Mouse (Mus musculus) heart, embryonic 15.5 days (tissue): ENCODE data around the gene Cisd3. TPM values are rescaled to one million over a fixed set of nuclear protein-coding genes. Genes with fewer than 3 reads are reported as not detected.
"Not testable (repeated sequence)": the region's sequence is repeated elsewhere in the genome, so short reads cannot be mapped to it uniquely, and the experiment has no call there.

ENCODE experiments used
- ATAC-seq: fragments of 200-750 bp; cut with Nextera tagmentation; replicated peaks from 2 replicates; pipeline ENCODE4 v1.8.0; 2017; ENCODE audit warnings: low read depth, moderate TSS enrichment; ENCODE audit not compliant: insufficient number of reproducible peaks, insufficient read depth, low FRiP score
- H3K27ac ChIP-seq: fragments of 300-500 bp; sonication (generic); 2 replicates; pipeline ENCODE4 v1.5.1; 2015; ENCODE audit warnings: mild to moderate bottlenecking, inconsistent platforms
- H3K27me3 ChIP-seq: fragments of 300-500 bp; sonication (generic); 2 replicates; pipeline ENCODE4 v1.6.1; 2015; ENCODE audit warnings: inconsistent platforms
- H3K36me3 ChIP-seq: fragments of 300-500 bp; sonication (generic); 2 replicates; pipeline ENCODE4 v1.6.1; 2015; ENCODE audit warnings: mild to moderate bottlenecking, inconsistent platforms
- H3K4me1 ChIP-seq: fragments of 300-500 bp; sonication (generic); replicated peaks from 2 replicates; pipeline ENCODE4 v1.6.1; 2015; ENCODE audit warnings: inconsistent platforms
- H3K4me2 ChIP-seq: fragments of 300-500 bp; sonication (generic); 2 replicates; pipeline ENCODE4 v1.6.1; 2015; ENCODE audit warnings: inconsistent platforms, mild to moderate bottlenecking, moderate library complexity
- H3K4me3 ChIP-seq: fragments of 300-500 bp; sonication (generic); 2 replicates; pipeline ENCODE4 v1.5.1; 2015; ENCODE audit warnings: mild to moderate bottlenecking, inconsistent platforms
- H3K9ac ChIP-seq: fragments of 300-500 bp; sonication (generic); 2 replicates; pipeline ENCODE4 v1.6.1; 2015; ENCODE audit warnings: mild to moderate bottlenecking, inconsistent platforms
- H3K9me3 ChIP-seq: fragments of 300-500 bp; sonication (generic); replicated peaks from 2 replicates; pipeline ENCODE4 v1.6.1; 2016; ENCODE audit warnings: inconsistent platforms
- WGBS: fragments of 180-500 bp; shearing (Covaris S2); methylation state at CpG from one replicate; pipeline ENCODE4 v1.1.7; 2015; ENCODE audit warnings: mixed read lengths; 5-methylcytosine and 5-hydroxymethylcytosine counted together
- microRNA-seq: library from miRNA; unstranded; fragments of <30 nt; microRNA quantifications from one replicate; pipeline ENCODE4, GENCODE M21; 2016
- polyA plus RNA-seq: library from polyadenylated mRNA; unstranded; fragments of >200 nt; fragmentation: Nextera tagmentation; extraction: Ambion mirVana; gene quantifications from 2 replicates; pipeline ENCODE4 v1.2.1, GENCODE M21; 2015

Gene Cisd3
- polyA plus RNA-seq, 1 experiment from 2014 or later = 69.4 TPM

DNA sequence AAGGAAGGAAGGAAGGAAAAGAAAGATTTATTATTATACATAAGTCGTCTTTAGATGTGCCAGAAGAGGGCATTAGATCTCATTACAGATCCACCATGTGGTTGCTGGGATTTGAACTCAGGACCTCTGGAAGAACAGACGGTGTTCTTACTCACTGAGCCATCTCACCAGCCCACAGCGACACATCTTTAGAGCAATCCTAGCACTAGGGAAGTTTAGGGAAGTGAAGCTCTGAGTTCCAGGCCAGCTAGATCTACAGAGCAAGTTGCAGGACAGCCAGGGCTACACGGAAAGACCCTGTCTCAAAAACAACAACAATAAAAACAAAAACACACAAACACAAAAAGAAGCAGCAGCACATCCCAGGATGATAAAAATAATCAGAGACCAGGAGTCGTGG lies 49.2 kb downstream of the Cisd3 start:
- H3K4me1 ChIP-seq, H3K27ac ChIP-seq, H3K27me3 ChIP-seq, H3K9me3 ChIP-seq, H3K4me3 ChIP-seq, H3K9ac ChIP-seq, ATAC-seq, H3K4me2 ChIP-seq: not testable (repeated sequence)
- whole genome bisulfite sequencing = 83% methylated on average over 5 of the region's 5 CpGs
- peaks cover 21% of the 10 kb centered on the region for H3K36me3 ChIP-seq

DNA sequence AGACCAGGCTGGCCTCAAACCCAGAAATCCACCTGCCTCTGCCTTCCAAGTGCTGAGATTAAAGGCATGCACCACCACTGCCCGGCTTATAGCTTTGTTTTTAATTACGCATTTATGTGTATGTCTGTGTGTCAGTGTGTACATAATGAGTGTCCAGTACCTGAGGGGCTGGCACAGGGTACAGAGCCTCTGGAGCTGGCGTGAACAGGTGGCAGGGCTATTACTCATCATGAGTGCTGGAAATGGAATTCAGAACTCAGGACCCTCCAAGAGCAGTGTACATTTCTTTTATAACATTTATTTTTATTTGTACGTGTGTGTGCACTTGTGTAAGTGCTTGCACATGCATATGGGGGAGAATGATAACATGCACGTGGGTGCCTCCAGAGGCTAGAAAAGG lies 51.0 kb downstream of the Cisd3 start:
- H3K9ac ChIP-seq = no peak overlapping the region
- H3K27ac ChIP-seq = no peak overlapping the region
- peaks cover 9% of the 10 kb centered on the region; the same call in 1 of the 2 replicates for H3K36me3 ChIP-seq
- H3K9me3 ChIP-seq = no peaks in the 10 kb centered on the region
- H3K4me1 ChIP-seq = peaks cover 8% of the 10 kb centered on the region; the same call in 1 of the 2 replicates
- no peak for ATAC-seq
- H3K4me2 ChIP-seq = no peak overlapping the region
- H3K27me3 ChIP-seq = no peaks in the 10 kb centered on the region
- 86% methylated on average over 5 of the region's 5 CpGs for WGBS
- H3K4me3 ChIP-seq = no peak overlapping the region

DNA sequence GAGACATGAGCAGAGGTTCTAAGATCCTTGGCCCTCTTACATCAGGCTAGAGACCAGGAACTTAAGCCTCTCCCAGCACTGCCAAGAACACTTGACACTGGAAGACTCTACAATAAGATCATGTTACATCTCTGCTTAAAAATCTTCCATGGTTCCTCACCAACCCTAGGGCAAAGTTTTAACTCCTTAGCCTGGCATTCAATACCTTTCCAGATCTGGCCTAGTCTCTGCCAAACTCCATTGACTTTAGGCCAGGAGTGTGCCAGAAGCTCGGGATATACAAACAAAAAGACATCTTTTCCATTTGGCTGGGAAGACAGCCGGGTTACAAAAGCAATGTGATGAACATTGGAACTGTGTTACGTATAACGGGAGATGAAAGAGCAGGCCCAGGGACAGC lies 52.0 kb downstream of the Cisd3 start:
- WGBS = 66% methylated on average over 4 of the region's 4 CpGs
- Histone ChIP-seq H3K27me3 (no peaks in the 10 kb centered on the region), H3K36me3 (no peaks in the 10 kb centered on the region), H3K4me3 (no peak overlapping the region), H3K4me1 (peaks cover 13% of the 10 kb centered on the region), H3K9ac (no peak overlapping the region), H3K9me3 (no peaks in the 10 kb centered on the region), H3K27ac (no peak overlapping the region), H3K4me2 (no peak overlapping the region)
- ATAC-seq = no peak

Small RNAs within 50 kb of the gene (microRNA-seq; reads per million reads assigned to microRNA genes)
- gene Gm24158 = not detected
- gene Mir6927 = not detected

Other genes with a start within 250 kb of the Cisd3 start
- gene 4933428G20Rik, start 185.5 kb upstream of the Cisd3 start, polyA plus RNA-seq = 0.78 and 1.0 TPM in 2 replicates
- 0.06 and 0.15 TPM in 2 replicates for gene Srcin1, start 109.6 kb upstream of the Cisd3 start, polyA plus RNA-seq
- 0.71 and 1.1 TPM in 2 replicates for gene Epop, start 56.1 kb upstream of the Cisd3 start, polyA plus RNA-seq
- gene Mllt6, start 22.4 kb upstream of the Cisd3 start, polyA plus RNA-seq = 2.2 and 2.3 TPM in 2 replicates
- gene Pcgf2, start 14.7 kb downstream of the Cisd3 start, polyA plus RNA-seq = 10.9 and 11.5 TPM in 2 replicates
- gene Psmb3, start 17.6 kb downstream of the Cisd3 start, polyA plus RNA-seq = 337 and 364 TPM in 2 replicates
- gene Pip4k2b, start 58.9 kb downstream of the Cisd3 start, polyA plus RNA-seq = 0.82 and 0.95 TPM in 2 replicates
- 9.5 and 10.5 TPM in 2 replicates for gene Cwc25, start 80.7 kb downstream of the Cisd3 start, polyA plus RNA-seq
- gene 1700001P01Rik, start 90.1 kb downstream of the Cisd3 start, polyA plus RNA-seq = 0.21 and 0.32 TPM in 2 replicates
- 286 and 399 TPM in 2 replicates for gene Rpl23, start 96.6 kb downstream of the Cisd3 start, polyA plus RNA-seq
- 40.3 and 65.5 TPM in 2 replicates for gene Lasp1, start 113.2 kb downstream of the Cisd3 start, polyA plus RNA-seq
- gene B230217C12Rik, start 155.0 kb downstream of the Cisd3 start, polyA plus RNA-seq = 2.9 and 3.4 TPM in 2 replicates
- gene Fbxo47, start 198.3 kb downstream of the Cisd3 start, polyA plus RNA-seq = 0.72 and 0.82 TPM in 2 replicates